Mouse (Mus musculus): ENCODE results near the gene Sipa1.

- TF ChIP-seq CTCF (IDR thresholded peaks at IDR 0.05; ENCODE audit: low read depth, low read length) (no peak), TAL1 (conservative IDR thresholded peaks at IDR 0.05; ENCODE audit: low read depth, low read length) (no peak)
These were observed 10.9 kb downstream of the Sipa1 start for GRCm38 (mm10) chr19:5652570-5652969.
